Mouse (Mus musculus) erythroblast, embryonic 14.5 days (primary cell): ENCODE measurements around the gene Safb. TPM values are rescaled to one million over a fixed set of nuclear protein-coding genes. Genes with fewer than 3 reads are reported as not detected.

ENCODE experiments used
- H3K27me3 ChIP-seq: 2 replicates; pipeline ENCODE4 v1.6.1; 2012; ENCODE audit warnings: inconsistent platforms; ENCODE audit not compliant: control insufficient read depth
- H3K36me3 ChIP-seq: 2 replicates; pipeline ENCODE4 v1.6.1; 2012; ENCODE audit warnings: mild to moderate bottlenecking, inconsistent platforms; ENCODE audit not compliant: control insufficient read depth
- H3K4me1 ChIP-seq: 2 replicates; pipeline ENCODE4 v1.6.1; 2012; ENCODE audit warnings: inconsistent platforms; ENCODE audit not compliant: control insufficient read depth
- H3K4me3 ChIP-seq: replicated peaks from 2 replicates; pipeline ENCODE3; 2012; ENCODE audit warnings: moderate library complexity, mild to moderate bottlenecking, inconsistent platforms
- H3K9me3 ChIP-seq: 2 replicates; pipeline ENCODE4 v1.6.1; 2012; ENCODE audit warnings: low read length, inconsistent platforms, mixed read lengths; ENCODE audit not compliant: control insufficient read depth
- GATA1 ChIP-seq: IDR thresholded peaks from 2 replicates; pipeline ENCODE4 v1.6.1; 2012; ENCODE audit warnings: low read length, inconsistent platforms, mixed read lengths
- TAL1 ChIP-seq: IDR thresholded peaks from 3 replicates; pipeline ENCODE4 v1.6.1; 2012; ENCODE audit warnings: low read length, inconsistent platforms, mixed read lengths
- polyA plus RNA-seq: library from polyadenylated mRNA; stranded (reverse); fragments of >175 nt; gene quantifications from 2 replicates; pipeline ENCODE4 v1.2.3, GENCODE M21; 2012

Gene Safb
- polyA plus RNA-seq, 1 experiment = 29.6 TPM

DNA sequence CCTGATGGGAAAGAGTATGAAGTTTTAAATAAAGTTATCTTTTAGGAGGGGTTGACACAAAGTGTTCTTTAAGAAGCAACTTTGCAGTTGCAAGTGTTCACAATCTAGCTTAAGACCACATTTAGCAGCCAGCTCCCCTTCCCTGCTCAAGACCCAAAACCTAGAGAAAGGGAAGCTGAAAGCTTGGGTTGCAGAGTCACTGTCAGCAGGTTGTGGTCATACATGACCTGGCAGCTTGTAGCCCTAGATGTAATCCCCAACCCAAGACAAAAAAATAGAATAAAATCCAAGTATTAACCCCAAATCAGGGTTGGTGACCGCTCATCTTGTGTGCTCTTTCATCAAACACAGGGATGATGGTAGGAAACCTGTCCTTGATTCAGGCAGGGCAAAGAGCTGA lies 1.6 kb upstream of the Safb start:
- Histone ChIP-seq H3K36me3 (peaks cover 76% of the 10 kb centered on the region), H3K4me3 (peak overlapping the region; percentile 99), H3K27me3 (no peaks in the 10 kb centered on the region), H3K4me1 (peaks cover 62% of the 10 kb centered on the region), H3K9me3 (no peaks in the 10 kb centered on the region)
- TF ChIP-seq TAL1 = no peak

GRCm38 (mm10) chr17:56583611-56584256 lies 891 bp upstream of the Safb start:
- Histone ChIP-seq H3K4me1 (peaks cover 68% of the 10 kb centered on the region), H3K27me3 (no peaks in the 10 kb centered on the region), H3K36me3 (peaks cover 76% of the 10 kb centered on the region), H3K9me3 (no peaks in the 10 kb centered on the region), H3K4me3 (peak overlapping the region; percentile 99)
- TF ChIP-seq TAL1 (no peak), GATA1 (no peak)

DNA sequence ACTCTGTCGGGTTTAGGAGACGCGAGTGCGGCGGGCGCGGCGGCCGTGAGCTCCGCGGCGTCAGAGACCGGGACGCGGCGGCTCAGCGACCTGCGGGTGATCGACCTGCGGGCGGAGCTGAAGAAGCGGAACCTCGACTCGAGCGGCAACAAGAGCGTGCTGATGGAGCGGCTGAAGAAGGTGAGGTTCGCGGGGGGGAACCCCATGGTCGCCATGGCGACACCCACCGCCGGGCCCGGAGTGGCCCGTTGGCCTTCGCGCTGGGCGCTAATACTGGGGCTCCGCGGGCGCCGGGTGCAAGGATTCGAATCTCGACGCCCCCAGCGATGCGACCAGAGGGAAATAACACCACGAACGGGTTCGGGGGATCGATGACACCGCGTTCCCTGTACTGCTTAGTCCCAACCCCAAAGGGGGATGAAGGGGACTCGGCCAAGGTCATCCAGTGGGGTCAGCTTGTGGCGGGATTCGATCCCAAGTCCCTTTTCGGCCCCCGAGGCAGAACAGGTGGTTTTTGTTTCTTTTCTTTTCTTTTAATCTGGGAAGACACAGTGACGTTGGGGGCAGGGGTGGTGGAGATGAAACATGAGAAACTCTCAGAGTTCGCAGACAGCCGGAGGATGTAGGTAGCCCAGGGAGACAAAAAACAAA lies 671 bp downstream of the Safb start:
- TF ChIP-seq GATA1 (no peak), TAL1 (no peak)
- Histone ChIP-seq H3K4me3 (peak overlapping the region; percentile 99), H3K9me3 (no peaks in the 10 kb centered on the region), H3K27me3 (no peaks in the 10 kb centered on the region), H3K36me3 (peaks cover 76% of the 10 kb centered on the region), H3K4me1 (peaks cover 71% of the 10 kb centered on the region)

- H3K9me3 ChIP-seq = no peaks in the 10 kb centered on the region
- H3K4me1 ChIP-seq = peaks cover 55% of the 10 kb centered on the region
- no peak overlapping the region for H3K4me3 ChIP-seq
- peaks cover 76% of the 10 kb centered on the region for H3K36me3 ChIP-seq
- no peak for TF ChIP-seq GATA1
- no peak for TF ChIP-seq TAL1
- no peaks in the 10 kb centered on the region for H3K27me3 ChIP-seq
These were observed 3.1 kb downstream of the Safb start for GRCm38 (mm10) chr17:56587773-56588172.

- TF ChIP-seq TAL1 = no peak
- peaks cover 48% of the 10 kb centered on the region for H3K4me1 ChIP-seq
- H3K36me3 ChIP-seq = peaks cover 82% of the 10 kb centered on the region
- no peak overlapping the region for H3K4me3 ChIP-seq
- no peaks in the 10 kb centered on the region for H3K27me3 ChIP-seq
- H3K9me3 ChIP-seq = no peaks in the 10 kb centered on the region
These were observed 4.3 kb downstream of the Safb start for GRCm38 (mm10) chr17:56588921-56589320.

DNA sequence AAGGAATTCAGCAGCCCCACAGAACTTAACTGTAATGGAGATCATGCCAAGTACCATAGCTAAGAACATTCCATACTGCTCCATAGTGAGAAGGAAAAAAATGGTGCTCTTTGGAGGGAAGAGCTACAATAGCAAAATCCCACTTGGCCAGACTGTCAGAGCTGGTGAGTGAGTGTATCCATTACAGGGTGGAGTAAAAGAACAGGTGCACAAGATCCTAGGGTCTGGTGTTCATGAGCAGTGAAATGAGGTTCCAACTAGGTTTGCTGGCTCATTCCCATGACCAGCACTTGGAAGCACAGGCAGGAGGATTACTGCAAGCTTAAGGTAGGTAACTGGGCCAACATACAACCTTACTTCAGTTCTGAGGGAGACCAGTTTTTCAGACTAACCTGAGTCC lies 7.9 kb downstream of the Safb start:
- TF ChIP-seq GATA1 (no peak), TAL1 (no peak)
- peaks cover 31% of the 10 kb centered on the region for H3K4me1 ChIP-seq

DNA sequence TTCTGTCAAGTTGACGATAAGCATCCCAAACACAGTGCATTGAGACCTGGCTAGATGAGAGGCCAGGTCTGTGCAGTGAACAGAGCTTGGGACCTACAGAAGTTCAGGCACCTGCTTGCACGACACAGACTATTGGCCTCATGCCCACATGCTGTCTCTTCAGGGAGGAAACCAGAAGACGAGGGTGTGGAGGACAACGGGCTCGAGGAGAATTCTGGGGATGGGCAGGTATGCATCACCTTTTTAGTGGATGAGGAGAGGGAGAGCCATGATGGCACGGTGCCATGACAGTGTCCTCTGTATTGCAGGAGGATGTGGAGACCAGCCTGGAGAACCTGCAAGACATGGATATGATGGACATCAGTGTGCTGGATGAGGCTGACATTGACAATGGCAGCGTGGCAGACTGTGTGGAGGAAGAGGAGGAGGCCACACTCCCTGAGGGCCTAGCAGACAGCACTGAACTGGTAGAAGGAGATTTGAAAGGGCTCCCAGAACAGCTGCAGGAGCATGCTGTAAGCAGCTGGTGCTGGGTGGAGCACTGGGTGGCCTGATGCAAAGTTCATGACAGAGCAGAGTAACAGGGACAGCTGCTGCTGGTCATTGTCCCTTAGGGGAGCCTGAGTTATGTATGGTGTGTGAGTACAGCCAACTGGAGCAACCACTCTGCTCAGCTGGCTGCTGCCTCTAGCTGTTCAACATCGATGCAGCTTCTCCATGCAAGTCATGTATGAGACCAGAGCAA lies 9.1 kb downstream of the Safb start:
- Histone ChIP-seq H3K4me3 (no peak overlapping the region), H3K27me3 (no peaks in the 10 kb centered on the region), H3K36me3 (peaks cover 97% of the 10 kb centered on the region), H3K9me3 (no peaks in the 10 kb centered on the region), H3K4me1 (peaks cover 20% of the 10 kb centered on the region)
- TF ChIP-seq TAL1 (no peak), GATA1 (no peak)

More for the DNA sequence above, 7.9 kb downstream of the Safb start:
- Histone ChIP-seq H3K9me3 (no peaks in the 10 kb centered on the region), H3K27me3 (no peaks in the 10 kb centered on the region), H3K36me3 (peaks cover 100% of the 10 kb centered on the region), H3K4me3 (no peak overlapping the region)

DNA sequence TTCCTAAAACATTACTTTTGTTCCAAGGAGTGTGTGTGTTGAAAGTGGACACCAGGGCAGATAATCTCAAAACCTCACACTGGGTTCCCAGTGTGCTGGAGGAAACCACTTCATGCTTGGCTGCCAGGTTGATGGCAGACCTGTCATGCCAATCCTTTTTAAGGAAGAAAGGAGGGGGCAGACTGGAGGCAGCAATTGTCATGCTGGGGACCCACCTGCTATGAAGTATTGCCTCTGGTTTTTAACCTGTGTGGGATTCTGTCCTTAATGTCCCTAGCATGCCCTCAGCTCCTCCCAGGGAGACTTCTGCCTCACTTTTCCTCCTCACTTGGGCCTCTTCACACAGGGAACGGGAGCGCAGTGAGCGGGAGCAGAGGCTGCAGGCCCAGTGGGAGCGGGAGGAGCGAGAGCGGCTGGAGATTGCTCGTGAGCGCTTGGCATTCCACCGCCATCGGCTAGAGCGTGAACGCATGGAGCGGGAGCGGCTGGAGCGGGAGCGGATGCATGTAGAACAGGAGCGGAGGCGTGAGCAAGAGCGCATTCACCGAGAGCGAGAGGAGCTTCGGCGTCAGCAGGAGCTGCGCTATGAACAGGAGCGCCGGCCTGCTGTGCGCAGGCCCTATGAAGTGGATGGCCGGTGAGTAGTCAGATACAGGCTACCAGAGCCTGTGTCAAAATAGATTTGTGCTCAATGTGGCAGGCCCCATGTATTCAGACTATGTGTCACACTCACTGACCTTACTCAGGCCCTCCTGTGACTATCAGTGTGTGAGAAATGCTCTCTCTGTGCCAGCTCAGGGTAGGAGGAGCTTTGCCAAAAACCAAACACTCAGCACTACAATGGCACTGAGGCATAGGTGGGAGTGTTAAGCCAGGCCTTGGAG lies 18.8 kb downstream of the Safb start:
- Histone ChIP-seq H3K27me3 (no peaks in the 10 kb centered on the region), H3K4me1 (peaks cover 10% of the 10 kb centered on the region), H3K36me3 (peaks cover 97% of the 10 kb centered on the region), H3K4me3 (no peak overlapping the region), H3K9me3 (no peaks in the 10 kb centered on the region)
- no peak for TF ChIP-seq TAL1
- no peak for TF ChIP-seq GATA1

DNA sequence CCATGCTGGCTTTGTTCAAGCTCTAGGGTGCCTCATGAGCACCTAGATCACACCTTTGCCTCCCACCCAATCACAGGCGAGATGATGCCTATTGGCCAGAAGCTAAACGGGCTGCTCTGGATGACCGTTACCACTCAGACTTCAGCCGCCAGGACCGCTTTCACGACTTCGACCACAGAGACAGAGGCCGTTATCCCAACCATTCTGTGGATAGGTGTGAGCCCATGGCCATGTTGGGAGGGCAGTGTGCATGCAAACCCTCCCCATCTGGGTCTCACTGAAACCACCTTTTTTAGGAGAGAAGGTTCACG lies 19.4 kb downstream of the Safb start:
- H3K27me3 ChIP-seq = no peaks in the 10 kb centered on the region
- TF ChIP-seq TAL1 (no peak), GATA1 (no peak)
- no peak overlapping the region for H3K4me3 ChIP-seq
- peaks cover 98% of the 10 kb centered on the region for H3K36me3 ChIP-seq
- H3K4me1 ChIP-seq = peaks cover 15% of the 10 kb centered on the region
- no peaks in the 10 kb centered on the region for H3K9me3 ChIP-seq
